Mouse (Mus musculus) forebrain, embryonic 16.5 days (tissue): ENCODE data around the gene AA986860. TPM values are rescaled to one million over a fixed set of nuclear protein-coding genes. Genes with fewer than 3 reads are reported as not detected.

ENCODE experiments used
- ATAC-seq: fragments of 200-750 bp; cut with Nextera tagmentation; 2 replicates; pipeline ENCODE4 v1.8.0; 2017; ENCODE audit warnings: mild to moderate bottlenecking, moderate library complexity
- H3K27ac ChIP-seq: fragments of 300-500 bp; sonication (generic); 2 replicates; pipeline ENCODE4 v1.5.1; 2014; ENCODE audit warnings: low read length, control low read depth
- H3K27me3 ChIP-seq: fragments of 300-500 bp; sonication (generic); replicated peaks from 2 replicates; pipeline ENCODE4 v1.6.1; 2014; ENCODE audit warnings: low read length; ENCODE audit not compliant: control insufficient read depth, insufficient read depth
- H3K36me3 ChIP-seq: fragments of 300-500 bp; sonication (generic); 2 replicates; pipeline ENCODE4 v1.6.1; 2014; ENCODE audit not compliant: control insufficient read depth, insufficient read depth
- H3K4me1 ChIP-seq: fragments of 300-500 bp; sonication (generic); replicated peaks from 2 replicates; pipeline ENCODE4 v1.6.1; 2014; ENCODE audit warnings: low read length; ENCODE audit not compliant: control insufficient read depth, insufficient read depth
- H3K4me2 ChIP-seq: fragments of 300-500 bp; sonication (generic); 2 replicates; pipeline ENCODE4 v1.6.1; 2014; ENCODE audit warnings: mild to moderate bottlenecking, low read length, control low read depth
- H3K4me3 ChIP-seq: fragments of 300-500 bp; sonication (generic); replicated peaks from 2 replicates; pipeline ENCODE4 v1.5.1; 2014; ENCODE audit warnings: mild to moderate bottlenecking, low read length, control low read depth
- H3K9ac ChIP-seq: fragments of 300-500 bp; sonication (generic); replicated peaks from 2 replicates; pipeline ENCODE4 v1.6.1; 2014; ENCODE audit warnings: low read depth, low read length, control low read depth
- H3K9me3 ChIP-seq: fragments of 300-500 bp; sonication (generic); 2 replicates; pipeline ENCODE4 v1.6.1; 2016; ENCODE audit warnings: low read length; ENCODE audit not compliant: control insufficient read depth
- WGBS: fragments of 180-500 bp; shearing (Covaris S2); extraction: QIAGEN DNeasy Blood & Tissue Kit; methylation state at CpG from one replicate; pipeline ENCODE4 v1.1.7; 2014; 5-methylcytosine and 5-hydroxymethylcytosine counted together
- polyA plus RNA-seq: library from polyadenylated mRNA; unstranded; fragments of >200 nt; fragmentation: Nextera tagmentation; extraction: Ambion mirVana; gene quantifications from 2 replicates; pipeline ENCODE4 v1.2.1, GENCODE M21; 2015

AA986860 gene
- polyA plus RNA-seq, 1 experiment from 2014 or later, result 0.47 TPM

- H3K4me2 ChIP-seq, result no peak overlapping the region
- no peaks in the 10 kb centered on the region for H3K4me1 ChIP-seq
- no peaks in the 10 kb centered on the region for H3K27me3 ChIP-seq
- WGBS, result 88% methylated on average over 7 of the region's 7 CpGs
- H3K27ac ChIP-seq, result no peak overlapping the region
- no peaks in the 10 kb centered on the region for H3K9me3 ChIP-seq
- no peak for ATAC-seq
- no peak overlapping the region for H3K9ac ChIP-seq
- no peak overlapping the region for H3K4me3 ChIP-seq
- no peaks in the 10 kb centered on the region for H3K36me3 ChIP-seq
Measured at GRCm38 (mm10) chr1:130742201-130742600, 10.4 kb downstream of the AA986860 start.

GRCm38 (mm10) chr1:130743775-130744174 lies 12.0 kb downstream of the AA986860 start:
- no peaks in the 10 kb centered on the region for H3K9me3 ChIP-seq
- WGBS, result 94% methylated on average over 1 of the region's 1 CpGs
- ATAC-seq, result no peak
- no peaks in the 10 kb centered on the region for H3K27me3 ChIP-seq
- no peaks in the 10 kb centered on the region for H3K4me1 ChIP-seq
- no peak overlapping the region for H3K4me3 ChIP-seq
- no peak overlapping the region for H3K9ac ChIP-seq
- H3K36me3 ChIP-seq, result no peaks in the 10 kb centered on the region
- no peak overlapping the region for H3K27ac ChIP-seq
- no peak overlapping the region for H3K4me2 ChIP-seq

GRCm38 (mm10) chr1:130744217-130744616 lies 12.4 kb downstream of the AA986860 start:
- 89% methylated on average over 2 of the region's 2 CpGs for WGBS
- no peak for ATAC-seq
- Histone ChIP-seq H3K27ac (no peak overlapping the region), H3K9me3 (no peaks in the 10 kb centered on the region), H3K4me1 (no peaks in the 10 kb centered on the region), H3K27me3 (no peaks in the 10 kb centered on the region), H3K4me3 (no peak overlapping the region), H3K9ac (no peak overlapping the region), H3K36me3 (no peaks in the 10 kb centered on the region), H3K4me2 (no peak overlapping the region)

- H3K27me3 ChIP-seq, result no peaks in the 10 kb centered on the region
- H3K4me3 ChIP-seq, result no peak overlapping the region
- no peak overlapping the region for H3K4me2 ChIP-seq
- no peaks in the 10 kb centered on the region for H3K36me3 ChIP-seq
- no peaks in the 10 kb centered on the region for H3K4me1 ChIP-seq
- WGBS, result 90% methylated on average over 5 of the region's 5 CpGs
- ATAC-seq, result no peak
- H3K9ac ChIP-seq, result no peak overlapping the region
- no peak overlapping the region for H3K27ac ChIP-seq
- H3K9me3 ChIP-seq, result no peaks in the 10 kb centered on the region
Measured at GRCm38 (mm10) chr1:130744961-130745360, 13.2 kb downstream of the AA986860 start.

GRCm38 (mm10) chr1:130745591-130745990 lies 13.8 kb downstream of the AA986860 start:
- H3K9ac ChIP-seq, result no peak overlapping the region
- no peak for ATAC-seq
- no peaks in the 10 kb centered on the region for H3K4me1 ChIP-seq

GRCm38 (mm10) chr1:130746819-130747218 lies 15.0 kb downstream of the AA986860 start:
- Histone ChIP-seq H3K27me3 (no peaks in the 10 kb centered on the region), H3K9me3 (no peaks in the 10 kb centered on the region), H3K36me3 (no peaks in the 10 kb centered on the region), H3K4me3 (no peak overlapping the region), H3K9ac (no peak overlapping the region), H3K27ac (no peak overlapping the region), H3K4me1 (no peaks in the 10 kb centered on the region), H3K4me2 (no peak overlapping the region)
- WGBS, result 93% methylated on average over 3 of the region's 3 CpGs
- ATAC-seq, result no peak

More at GRCm38 (mm10) chr1:130745591-130745990, 13.8 kb downstream of the AA986860 start:
- Histone ChIP-seq H3K27ac (no peak overlapping the region), H3K27me3 (no peaks in the 10 kb centered on the region), H3K4me3 (no peak overlapping the region), H3K9me3 (no peaks in the 10 kb centered on the region), H3K36me3 (no peaks in the 10 kb centered on the region), H3K4me2 (no peak overlapping the region)
- 92% methylated on average over 3 of the region's 3 CpGs for whole genome bisulfite sequencing

- no peak overlapping the region for H3K4me2 ChIP-seq
- H3K27me3 ChIP-seq, result no peaks in the 10 kb centered on the region
- no peaks in the 10 kb centered on the region for H3K4me1 ChIP-seq
- H3K27ac ChIP-seq, result no peak overlapping the region
- H3K4me3 ChIP-seq, result no peak overlapping the region
- H3K36me3 ChIP-seq, result no peaks in the 10 kb centered on the region
- no peak for ATAC-seq
- no peaks in the 10 kb centered on the region for H3K9me3 ChIP-seq
- H3K9ac ChIP-seq, result no peak overlapping the region
- WGBS, result 85% methylated on average over 9 of the region's 9 CpGs
Measured at GRCm38 (mm10) chr1:130759689-130760088, 27.9 kb downstream of the AA986860 start.

GRCm38 (mm10) chr1:130761597-130761996 lies 29.8 kb downstream of the AA986860 start:
- 94% methylated on average over 1 of the region's 1 CpGs for WGBS

GRCm38 (mm10) chr1:130762045-130762760 lies 30.4 kb downstream of the AA986860 start:
- Histone ChIP-seq H3K4me2 (no peak overlapping the region), H3K9ac (no peak overlapping the region), H3K4me1 (no peaks in the 10 kb centered on the region), H3K27ac (no peak overlapping the region), H3K36me3 (no peaks in the 10 kb centered on the region), H3K27me3 (no peaks in the 10 kb centered on the region), H3K4me3 (no peak overlapping the region), H3K9me3 (no peaks in the 10 kb centered on the region)
- WGBS, result 74% methylated on average over 3 of the region's 3 CpGs
- ATAC-seq, result no peak

More at GRCm38 (mm10) chr1:130761597-130761996, 29.8 kb downstream of the AA986860 start:
- H3K36me3 ChIP-seq, result no peaks in the 10 kb centered on the region
- no peak for ATAC-seq
- H3K4me3 ChIP-seq, result no peak overlapping the region
- no peaks in the 10 kb centered on the region for H3K27me3 ChIP-seq
- H3K9ac ChIP-seq, result no peak overlapping the region
- H3K9me3 ChIP-seq, result no peaks in the 10 kb centered on the region
- H3K27ac ChIP-seq, result no peak overlapping the region
- no peak overlapping the region for H3K4me2 ChIP-seq
- H3K4me1 ChIP-seq, result no peaks in the 10 kb centered on the region
